Mouse (Mus musculus) megakaryocyte, embryonic 14.5 days (primary cell): ENCODE results near the gene Gm43064.

ENCODE experiments used
- FLI1 ChIP-seq: IDR thresholded peaks from 2 replicates; pipeline ENCODE4 v1.6.1; 2012; ENCODE audit warnings: low read length, inconsistent platforms, mixed read lengths
- GATA1 ChIP-seq: IDR thresholded peaks from 3 replicates; pipeline ENCODE4 v1.6.1; 2012; ENCODE audit warnings: mixed read lengths, low read length, inconsistent platforms, borderline replicate concordance

DNA sequence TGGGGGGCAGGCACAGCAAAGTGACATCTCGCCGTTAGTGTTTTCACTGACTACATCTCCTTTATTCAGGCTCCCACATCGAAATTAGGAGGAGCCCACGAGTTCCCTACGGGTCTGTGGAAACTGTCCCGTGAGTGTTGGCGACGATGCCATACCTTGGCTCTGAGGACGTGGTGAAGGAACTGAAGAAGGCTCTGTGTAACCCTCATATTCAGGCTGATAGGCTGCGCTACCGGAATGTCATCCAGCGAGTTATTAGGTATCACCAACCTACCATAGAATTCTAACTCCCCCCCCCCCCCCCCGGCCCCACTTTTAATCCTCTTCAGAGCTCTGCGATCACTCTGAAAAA is 402 bp downstream of the Gm43064 start:
- no peak for TF ChIP-seq GATA1
- TF ChIP-seq FLI1, result no peak
